Mouse (Mus musculus) limb, embryonic 10.5 days (tissue): ENCODE data around the gene Tenm4. TPM values are rescaled to one million over a fixed set of nuclear protein-coding genes. Genes with fewer than 3 reads are reported as not detected.

ENCODE experiments used
- DNase-seq: peaks from one replicate; pipeline ENCODE4 v3.0.0-alpha.2; 2017; ENCODE audit warnings: low spot score
- H3K27ac ChIP-seq: fragments of 300-500 bp; sonication (generic); 2 replicates; pipeline ENCODE4 v1.5.1; 2016; ENCODE audit warnings: mild to moderate bottlenecking
- H3K27me3 ChIP-seq: fragments of 300-500 bp; sonication (generic); 2 replicates; pipeline ENCODE4 v1.6.1; 2016; ENCODE audit warnings: low read depth, mild to moderate bottlenecking; ENCODE audit not compliant: poor library complexity, severe bottlenecking
- H3K36me3 ChIP-seq: fragments of 300-500 bp; sonication (generic); 2 replicates; pipeline ENCODE4 v1.6.1; 2016; ENCODE audit warnings: mild to moderate bottlenecking, moderate library complexity
- H3K4me1 ChIP-seq: fragments of 300-500 bp; sonication (generic); 2 replicates; pipeline ENCODE4 v1.6.1; 2016
- H3K4me3 ChIP-seq: fragments of 300-500 bp; sonication (generic); 2 replicates; pipeline ENCODE4 v1.5.1; 2016; ENCODE audit warnings: mild to moderate bottlenecking, moderate library complexity
- H3K9me3 ChIP-seq: fragments of 300-500 bp; sonication (generic); replicated peaks from 2 replicates; pipeline ENCODE4 v1.6.1; 2016; ENCODE audit warnings: mild to moderate bottlenecking
- WGBS: fragments of 180-500 bp; shearing (Covaris S2); methylation state at CpG from one replicate; pipeline ENCODE4 v1.1.7; 2016; 5-methylcytosine and 5-hydroxymethylcytosine counted together
- polyA plus RNA-seq: library from polyadenylated mRNA; unstranded; fragments of >200 nt; fragmentation: Nextera tagmentation; extraction: Ambion mirVana; gene quantifications from 2 replicates; pipeline ENCODE4 v1.2.1, GENCODE M21; 2016

The Tenm4 gene
- polyA plus RNA-seq, 1 experiment from 2014 or later = 32.1 TPM

DNA sequence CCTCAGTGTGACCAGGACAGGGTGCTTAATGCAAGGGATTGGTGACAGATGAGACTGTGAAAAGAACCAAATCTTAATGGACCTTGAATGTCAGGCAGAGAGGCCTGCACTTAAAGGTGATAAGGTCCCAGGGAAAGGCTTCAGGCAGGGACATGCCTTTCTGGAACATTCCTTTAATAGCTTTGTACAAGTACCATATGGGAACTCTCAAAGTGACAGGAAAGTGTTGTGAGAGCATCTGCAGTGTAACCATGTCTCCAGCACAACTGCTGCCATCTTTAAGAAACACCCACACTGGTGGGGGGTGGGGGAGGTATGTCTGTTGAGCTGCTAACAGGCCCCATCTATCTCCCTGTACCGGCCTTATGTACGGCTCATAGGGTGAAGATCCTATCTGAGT lies 506.0 kb downstream of the Tenm4 start:
- WGBS = 58% methylated on average over 2 of the region's 2 CpGs
- H3K9me3 ChIP-seq = no peaks in the 10 kb centered on the region
- DNase-seq = no peak
- peaks cover 9% of the 10 kb centered on the region; the same call in 1 of the 2 replicates for H3K27me3 ChIP-seq
- H3K4me3 ChIP-seq = no peak overlapping the region
- H3K36me3 ChIP-seq = no peaks in the 10 kb centered on the region
- H3K27ac ChIP-seq = no peak overlapping the region
- peaks cover 57% of the 10 kb centered on the region for H3K4me1 ChIP-seq

- H3K9me3 ChIP-seq = no peaks in the 10 kb centered on the region
- DNase-seq = no peak
- no peak overlapping the region for H3K27ac ChIP-seq
- 0 out of 2 replicates have a peak, but pooled peaks cover 3% of the 10 kb centered on the region for H3K36me3 ChIP-seq
- peaks cover 9% of the 10 kb centered on the region; the same call in 1 of the 2 replicates for H3K27me3 ChIP-seq
- H3K4me3 ChIP-seq = no peak overlapping the region
- H3K4me1 ChIP-seq = peaks cover 45% of the 10 kb centered on the region
- WGBS = 92% methylated on average over 4 of the region's 4 CpGs
Measured at GRCm38 (mm10) chr7:96678236-96678635, 507.2 kb downstream of the Tenm4 start.

DNA sequence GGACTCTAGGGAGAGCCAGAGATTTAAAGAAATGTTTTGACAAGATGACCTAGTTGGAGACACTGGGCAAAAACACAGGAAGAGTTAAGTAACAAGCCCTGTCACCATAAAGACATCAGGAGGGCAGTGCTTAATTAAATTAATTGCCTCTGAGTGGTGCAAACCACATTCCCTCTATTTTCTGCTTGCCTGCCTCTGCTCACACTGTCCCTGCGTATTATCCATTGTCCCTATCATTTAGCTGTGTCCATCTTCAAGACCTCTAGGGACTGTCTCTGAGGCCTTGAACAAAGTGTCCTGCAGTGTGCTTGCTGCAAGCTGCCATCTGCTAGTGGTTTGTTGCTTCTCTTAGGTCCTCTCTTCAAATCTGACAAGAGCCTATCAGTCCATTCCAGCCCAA lies 508.7 kb downstream of the Tenm4 start:
- Histone ChIP-seq H3K4me3 (no peak overlapping the region), H3K4me1 (peaks cover 43% of the 10 kb centered on the region), H3K9me3 (no peaks in the 10 kb centered on the region), H3K36me3 (0 out of 2 replicates have a peak, but pooled peaks cover 3% of the 10 kb centered on the region), H3K27me3 (peaks cover 2% of the 10 kb centered on the region; the same call in 1 of the 2 replicates), H3K27ac (no peak overlapping the region; the same call in 1 of the 2 replicates)
- no peak for DNase-seq
- WGBS = 65% methylated on average over 1 of the region's 1 CpGs

DNA sequence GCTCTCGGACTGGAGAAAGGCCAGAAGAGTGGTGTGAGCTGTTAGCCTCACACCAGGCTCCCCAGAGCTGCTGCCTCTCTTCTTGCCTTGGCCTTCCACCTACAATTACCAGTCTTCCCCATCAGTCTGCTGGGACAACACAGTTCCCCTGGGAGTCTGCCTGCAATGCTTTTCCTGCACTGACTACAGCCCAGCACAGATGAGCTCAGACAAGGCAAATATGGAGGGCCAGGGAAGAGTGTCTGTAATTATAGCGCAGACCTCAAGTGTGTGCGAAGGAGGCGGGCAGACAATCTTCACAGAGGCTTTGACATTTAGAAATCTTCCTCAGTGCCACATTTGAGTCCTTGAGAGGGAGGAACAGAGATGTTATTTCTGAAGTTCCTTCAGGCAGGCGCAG lies 509.4 kb downstream of the Tenm4 start:
- Histone ChIP-seq H3K9me3 (no peaks in the 10 kb centered on the region), H3K4me3 (no peak overlapping the region), H3K36me3 (peaks cover 6% of the 10 kb centered on the region; the same call in 1 of the 2 replicates), H3K4me1 (peaks cover 41% of the 10 kb centered on the region), H3K27me3 (0 out of 2 replicates have a peak, but pooled peaks cover 3% of the 10 kb centered on the region), H3K27ac (no peak overlapping the region; the same call in 1 of the 2 replicates)
- 89% methylated on average over 5 of the region's 5 CpGs for WGBS
- no peak for DNase-seq

GRCm38 (mm10) chr7:96681808-96682207 lies 510.8 kb downstream of the Tenm4 start:
- DNase-seq = no peak
- Histone ChIP-seq H3K4me1 (peaks cover 31% of the 10 kb centered on the region), H3K27me3 (0 out of 2 replicates have a peak, but pooled peaks cover 3% of the 10 kb centered on the region), H3K4me3 (no peak overlapping the region), H3K36me3 (peaks cover 6% of the 10 kb centered on the region; the same call in 1 of the 2 replicates), H3K9me3 (no peaks in the 10 kb centered on the region), H3K27ac (no peak overlapping the region)
- 93% methylated on average over 4 of the region's 4 CpGs for WGBS

DNA sequence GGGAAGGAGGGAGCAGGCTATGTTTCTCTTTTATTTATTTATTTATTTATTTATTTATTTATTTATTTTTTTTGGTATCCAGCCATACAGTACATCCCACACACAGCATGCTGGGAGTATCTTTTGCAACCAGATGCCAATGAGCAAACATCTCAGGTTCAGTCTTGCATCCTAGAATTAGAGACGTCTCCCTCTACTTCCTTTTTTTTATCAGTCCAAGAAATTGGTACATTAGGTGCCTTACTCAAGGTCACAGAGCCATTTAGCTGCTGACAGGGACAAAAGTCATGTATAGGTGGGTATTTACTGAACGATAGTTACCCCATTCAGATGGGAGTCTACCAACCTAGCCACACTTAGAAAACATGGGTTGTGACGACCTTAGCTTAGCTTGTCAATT lies 517.1 kb downstream of the Tenm4 start:
- 89% methylated on average over 3 of the region's 3 CpGs for WGBS
- 0 out of 2 replicates have a peak, but pooled peaks cover 3% of the 10 kb centered on the region for H3K27me3 ChIP-seq
- no peaks in the 10 kb centered on the region for H3K9me3 ChIP-seq
- no peak for DNase-seq
- no peak overlapping the region for H3K4me3 ChIP-seq
- H3K27ac ChIP-seq = no peak overlapping the region
- peaks cover 9% of the 10 kb centered on the region for H3K36me3 ChIP-seq
- H3K4me1 ChIP-seq = peaks cover 17% of the 10 kb centered on the region

- no peak overlapping the region for H3K27ac ChIP-seq
- H3K4me3 ChIP-seq = no peak overlapping the region
- no peak for DNase-seq
- peaks cover 87% of the 10 kb centered on the region for H3K36me3 ChIP-seq
- H3K4me1 ChIP-seq = peaks cover 6% of the 10 kb centered on the region; the same call in 1 of the 2 replicates
- 88% methylated on average over 8 of the region's 8 CpGs for WGBS
- H3K9me3 ChIP-seq = no peaks in the 10 kb centered on the region
- no peaks in the 10 kb centered on the region for H3K27me3 ChIP-seq
Measured at GRCm38 (mm10) chr7:96701097-96701845, 530.2 kb downstream of the Tenm4 start.

DNA sequence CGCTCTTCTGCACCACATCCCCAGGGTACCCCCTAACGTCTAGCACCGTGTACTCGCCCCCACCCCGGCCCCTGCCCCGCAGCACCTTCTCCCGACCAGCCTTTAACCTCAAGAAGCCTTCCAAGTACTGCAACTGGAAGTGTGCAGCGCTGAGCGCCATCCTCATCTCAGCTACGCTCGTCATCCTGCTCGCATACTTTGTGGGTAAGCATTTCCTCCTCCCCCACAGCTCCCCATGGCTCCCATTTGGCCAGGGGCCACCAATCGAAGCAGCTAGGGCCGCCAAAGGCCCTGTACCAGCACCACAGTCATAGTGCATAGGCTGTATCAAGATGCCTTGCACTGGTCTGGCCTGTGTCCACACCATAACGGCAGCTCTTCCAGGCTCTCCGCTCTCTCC lies 532.9 kb downstream of the Tenm4 start:
- peaks cover 6% of the 10 kb centered on the region; the same call in 1 of the 2 replicates for H3K4me1 ChIP-seq
- H3K36me3 ChIP-seq = peaks cover 87% of the 10 kb centered on the region
- 86% methylated on average over 16 of the region's 16 CpGs for WGBS
- H3K27ac ChIP-seq = no peak overlapping the region
- no peak for DNase-seq
- H3K27me3 ChIP-seq = no peaks in the 10 kb centered on the region
- no peaks in the 10 kb centered on the region for H3K9me3 ChIP-seq
- H3K4me3 ChIP-seq = no peak overlapping the region

GRCm38 (mm10) chr7:96705307-96706129 lies 534.5 kb downstream of the Tenm4 start:
- Histone ChIP-seq H3K9me3 (no peaks in the 10 kb centered on the region), H3K4me3 (no peak overlapping the region), H3K4me1 (peaks cover 20% of the 10 kb centered on the region), H3K27ac (no peak overlapping the region), H3K27me3 (no peaks in the 10 kb centered on the region), H3K36me3 (peaks cover 95% of the 10 kb centered on the region)
- DNase-seq = no peak
- 86% methylated on average over 8 of the region's 8 CpGs for WGBS

- DNase-seq = no peak
- WGBS = 96% methylated on average over 7 of the region's 7 CpGs
- H3K9me3 ChIP-seq = no peaks in the 10 kb centered on the region
- peaks cover 21% of the 10 kb centered on the region for H3K4me1 ChIP-seq
- no peak overlapping the region for H3K27ac ChIP-seq
- H3K4me3 ChIP-seq = no peak overlapping the region
- H3K36me3 ChIP-seq = peaks cover 94% of the 10 kb centered on the region
- no peaks in the 10 kb centered on the region for H3K27me3 ChIP-seq
Measured at GRCm38 (mm10) chr7:96706531-96706930, 535.5 kb downstream of the Tenm4 start.

DNA sequence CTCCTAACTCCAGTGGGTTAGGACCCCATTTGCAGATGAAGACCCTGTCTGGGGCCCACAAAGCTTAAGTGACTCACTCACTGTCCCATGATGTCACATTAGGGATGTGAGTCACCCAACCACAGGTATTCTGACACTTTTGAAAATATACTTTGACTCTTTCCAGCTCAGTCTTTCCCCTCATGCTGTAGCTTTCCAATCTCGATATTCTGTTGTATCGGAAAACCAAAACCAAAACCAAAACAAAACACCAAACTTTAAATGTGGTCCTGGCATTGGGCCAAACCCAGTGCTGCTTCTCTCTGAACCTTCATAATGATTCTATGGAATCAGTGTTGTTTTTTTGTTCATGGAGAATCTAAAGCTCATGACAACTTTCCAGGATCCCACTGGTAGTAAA lies 536.1 kb downstream of the Tenm4 start:
- Histone ChIP-seq H3K4me3 (no peak overlapping the region), H3K36me3 (peaks cover 89% of the 10 kb centered on the region), H3K9me3 (no peaks in the 10 kb centered on the region), H3K4me1 (peaks cover 21% of the 10 kb centered on the region), H3K27me3 (no peaks in the 10 kb centered on the region), H3K27ac (no peak overlapping the region)
- 97% methylated on average over 2 of the region's 2 CpGs for WGBS
- no peak for DNase-seq

- H3K27me3 ChIP-seq = no peaks in the 10 kb centered on the region
- no peak overlapping the region for H3K4me3 ChIP-seq
- no peak for DNase-seq
- no peaks in the 10 kb centered on the region for H3K9me3 ChIP-seq
- WGBS = 93% methylated on average over 5 of the region's 5 CpGs
- peaks cover 21% of the 10 kb centered on the region for H3K4me1 ChIP-seq
- peaks cover 87% of the 10 kb centered on the region for H3K36me3 ChIP-seq
- H3K27ac ChIP-seq = no peak overlapping the region
Measured at GRCm38 (mm10) chr7:96708071-96708470, 537.0 kb downstream of the Tenm4 start.

DNA sequence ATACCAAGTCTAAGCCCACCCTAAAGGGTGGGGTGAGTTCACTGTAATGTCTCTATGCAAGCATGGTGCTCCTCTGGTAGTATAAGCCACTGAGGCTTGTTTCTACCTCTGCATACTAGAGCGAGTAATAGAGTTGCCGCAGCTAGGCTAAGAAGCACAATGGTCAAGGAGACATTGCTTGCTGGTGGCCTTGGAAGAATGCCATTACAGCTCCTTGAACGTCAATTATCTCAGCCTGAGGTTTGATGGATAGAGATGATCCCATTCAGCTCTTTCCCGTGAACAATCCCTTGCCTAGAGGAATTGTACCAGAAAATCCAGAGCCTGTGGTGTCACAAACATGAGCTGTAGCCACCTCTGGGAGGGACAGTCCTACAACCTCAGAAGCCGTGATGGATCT lies 537.5 kb downstream of the Tenm4 start:
- no peak overlapping the region for H3K27ac ChIP-seq
- peaks cover 21% of the 10 kb centered on the region for H3K4me1 ChIP-seq
- no peak overlapping the region for H3K4me3 ChIP-seq
- H3K27me3 ChIP-seq = no peaks in the 10 kb centered on the region
- 86% methylated on average over 5 of the region's 5 CpGs for WGBS
- H3K9me3 ChIP-seq = no peaks in the 10 kb centered on the region
- H3K36me3 ChIP-seq = peaks cover 86% of the 10 kb centered on the region
- no peak for DNase-seq
